Mouse (Mus musculus) megakaryocyte, embryonic 14.5 days (primary cell): ENCODE results near the gene Arhgef25. TPM values are rescaled to one million over a fixed set of nuclear protein-coding genes. Genes with fewer than 3 reads are reported as not detected.

Experiments used
- H3K27me3 ChIP-seq: replicated peaks from 2 replicates; pipeline ENCODE3; 2012; ENCODE audit warnings: inconsistent platforms
- H3K36me3 ChIP-seq: replicated peaks from 2 replicates; pipeline ENCODE3; 2012; ENCODE audit warnings: low read length, inconsistent platforms, mixed read lengths
- H3K4me1 ChIP-seq: 2 replicates; pipeline ENCODE4 v1.6.1; 2012; ENCODE audit warnings: inconsistent platforms
- H3K4me3 ChIP-seq: replicated peaks from 2 replicates; pipeline ENCODE3; 2012; ENCODE audit warnings: moderate library complexity, mild to moderate bottlenecking, inconsistent platforms
- H3K9me3 ChIP-seq: 2 replicates; pipeline ENCODE4 v1.6.1; 2012; ENCODE audit warnings: inconsistent platforms
- FLI1 ChIP-seq: IDR thresholded peaks from 2 replicates; pipeline ENCODE4 v1.6.1; 2012; ENCODE audit warnings: low read length, inconsistent platforms, mixed read lengths
- GATA1 ChIP-seq: IDR thresholded peaks from 3 replicates; pipeline ENCODE4 v1.6.1; 2012; ENCODE audit warnings: mixed read lengths, low read length, inconsistent platforms, borderline replicate concordance
- polyA plus RNA-seq: library from polyadenylated mRNA; stranded (reverse); fragments of >175 nt; gene quantifications from 2 replicates; pipeline ENCODE4 v1.2.3, GENCODE M21; 2012; ENCODE audit warnings: low replicate concordance; ENCODE audit not compliant: insufficient read depth

Gene Arhgef25
- not detected in 2 replicates for polyA plus RNA-seq

GRCm38 (mm10) chr10:127189651-127190381 lies at the start of gene Arhgef25:
Arhgef25 (minus strand) TSS chr10:127190083.
- peaks cover 11% of the 10 kb centered on the region for H3K9me3 ChIP-seq
- H3K4me1 ChIP-seq = peaks cover 29% of the 10 kb centered on the region
- TF ChIP-seq FLI1 (no peak), GATA1 (no peak)
- H3K27me3 ChIP-seq = peaks cover 58% of the 10 kb centered on the region
- peak within 1 kb of the TSS; percentile 90 for H3K4me3 ChIP-seq
- peaks cover 25% of the 10 kb centered on the region for H3K36me3 ChIP-seq

- TF ChIP-seq FLI1 (no peak), GATA1 (no peak)
- Histone ChIP-seq H3K9me3 (no peaks in the 10 kb centered on the region), H3K4me3 (no peak overlapping the region), H3K27me3 (peaks cover 79% of the 10 kb centered on the region), H3K4me1 (peaks cover 4% of the 10 kb centered on the region; the same call in 1 of the 2 replicates), H3K36me3 (no peaks in the 10 kb centered on the region)
Measured at GRCm38 (mm10) chr10:127238241-127238824, 48.5 kb upstream of the Arhgef25 start.

GRCm38 (mm10) chr10:127236541-127236940 lies 46.7 kb upstream of the Arhgef25 start:
- H3K36me3 ChIP-seq = no peaks in the 10 kb centered on the region
- no peak for TF ChIP-seq GATA1
- TF ChIP-seq FLI1 = no peak
- peaks cover 74% of the 10 kb centered on the region for H3K27me3 ChIP-seq
- H3K4me1 ChIP-seq = peaks cover 5% of the 10 kb centered on the region; the same call in 1 of the 2 replicates
- no peak overlapping the region for H3K4me3 ChIP-seq
- H3K9me3 ChIP-seq = no peaks in the 10 kb centered on the region

- TF ChIP-seq FLI1 (no peak), GATA1 (no peak)
- H3K9me3 ChIP-seq = no peaks in the 10 kb centered on the region
- no peaks in the 10 kb centered on the region for H3K36me3 ChIP-seq
- H3K27me3 ChIP-seq = peaks cover 73% of the 10 kb centered on the region
- H3K4me1 ChIP-seq = peaks cover 32% of the 10 kb centered on the region
- H3K4me3 ChIP-seq = no peak overlapping the region
Measured at GRCm38 (mm10) chr10:127233141-127233540, 43.3 kb upstream of the Arhgef25 start.

- TF ChIP-seq FLI1 (no peak), GATA1 (no peak)
- Histone ChIP-seq H3K9me3 (no peaks in the 10 kb centered on the region), H3K4me1 (peaks cover 34% of the 10 kb centered on the region), H3K4me3 (no peak overlapping the region), H3K36me3 (no peaks in the 10 kb centered on the region), H3K27me3 (peaks cover 72% of the 10 kb centered on the region)
Measured at GRCm38 (mm10) chr10:127231741-127232140, 41.9 kb upstream of the Arhgef25 start.

GRCm38 (mm10) chr10:127230693-127231092 lies 40.8 kb upstream of the Arhgef25 start:
- H3K4me3 ChIP-seq = no peak overlapping the region

GRCm38 (mm10) chr10:127228897-127229296 lies 39.0 kb upstream of the Arhgef25 start:
- no peak for TF ChIP-seq FLI1
- TF ChIP-seq GATA1 = no peak
- no peaks in the 10 kb centered on the region for H3K36me3 ChIP-seq
- peaks cover 59% of the 10 kb centered on the region for H3K4me1 ChIP-seq
- no peak overlapping the region for H3K4me3 ChIP-seq
- peaks cover 75% of the 10 kb centered on the region for H3K27me3 ChIP-seq
- H3K9me3 ChIP-seq = peaks cover 4% of the 10 kb centered on the region

More at GRCm38 (mm10) chr10:127230693-127231092, 40.8 kb upstream of the Arhgef25 start:
- Histone ChIP-seq H3K27me3 (peaks cover 69% of the 10 kb centered on the region), H3K36me3 (no peaks in the 10 kb centered on the region), H3K9me3 (no peaks in the 10 kb centered on the region), H3K4me1 (peaks cover 43% of the 10 kb centered on the region)
- TF ChIP-seq GATA1 (no peak), FLI1 (no peak)

GRCm38 (mm10) chr10:127227163-127227562 lies 37.3 kb upstream of the Arhgef25 start:
- Histone ChIP-seq H3K27me3 (peaks cover 73% of the 10 kb centered on the region), H3K4me1 (peaks cover 59% of the 10 kb centered on the region), H3K9me3 (peaks cover 7% of the 10 kb centered on the region), H3K4me3 (no peak overlapping the region), H3K36me3 (no peaks in the 10 kb centered on the region)
- TF ChIP-seq FLI1 = no peak
- TF ChIP-seq GATA1 = no peak

GRCm38 (mm10) chr10:127226318-127226895 lies 36.5 kb upstream of the Arhgef25 start:
- Histone ChIP-seq H3K27me3 (peaks cover 68% of the 10 kb centered on the region), H3K4me1 (peaks cover 57% of the 10 kb centered on the region)
- TF ChIP-seq GATA1 (no peak), FLI1 (no peak)

GRCm38 (mm10) chr10:127225732-127226131 lies 35.8 kb upstream of the Arhgef25 start:
- H3K36me3 ChIP-seq = no peaks in the 10 kb centered on the region
- H3K4me1 ChIP-seq = peaks cover 51% of the 10 kb centered on the region
- H3K4me3 ChIP-seq = peak overlapping the region; percentile 2
- peaks cover 61% of the 10 kb centered on the region for H3K27me3 ChIP-seq
- TF ChIP-seq GATA1 (no peak), FLI1 (no peak)
- H3K9me3 ChIP-seq = peaks cover 7% of the 10 kb centered on the region

More at GRCm38 (mm10) chr10:127226318-127226895, 36.5 kb upstream of the Arhgef25 start:
- Histone ChIP-seq H3K4me3 (no peak overlapping the region), H3K36me3 (no peaks in the 10 kb centered on the region), H3K9me3 (peaks cover 7% of the 10 kb centered on the region)
